Mouse (Mus musculus) embryo, embryonic 10 days (tissue): Measurements from ENCODE around the gene Cyth3.

Source experiments
- DNase-seq: peaks from one replicate; pipeline ENCODE4 v3.0.0-alpha.2; 2015; ENCODE audit warnings: low spot score

Gene Cyth3

GRCm38 (mm10) chr5:143706822-143707200 lies 84.6 kb downstream of the Cyth3 start:
- DNase-seq: no peak

- peak; percentile 89 for DNase-seq
Observed at GRCm38 (mm10) chr5:143711326-143711725, 89.1 kb downstream of the Cyth3 start.

- DNase-seq: no peak
Observed at GRCm38 (mm10) chr5:143712011-143712800, 90.0 kb downstream of the Cyth3 start.

GRCm38 (mm10) chr5:143721962-143722361 lies 99.7 kb downstream of the Cyth3 start:
- no peak for DNase-seq

GRCm38 (mm10) chr5:143730915-143731314 lies 108.7 kb downstream of the Cyth3 start:
- DNase-seq: no peak

GRCm38 (mm10) chr5:143731483-143732112 lies 109.4 kb downstream of the Cyth3 start:
- peak; percentile 8 for DNase-seq

GRCm38 (mm10) chr5:143732180-143732891 lies 110.1 kb downstream of the Cyth3 start, which contains the start of gene Usp42:
Gene Usp42, minus strand, starts transcription at chr5:143732280.
- peak; percentile 97 for DNase-seq

- no peak for DNase-seq
Observed at GRCm38 (mm10) chr5:143749630-143750208, 127.5 kb downstream of the Cyth3 start.

- DNase-seq: no peak
Observed at GRCm38 (mm10) chr5:143755529-143756141, 133.4 kb downstream of the Cyth3 start.

GRCm38 (mm10) chr5:143757755-143758443 lies 135.7 kb downstream of the Cyth3 start:
- peak; percentile 92 for DNase-seq

- DNase-seq: no peak
Observed at GRCm38 (mm10) chr5:143759554-143759953, 137.3 kb downstream of the Cyth3 start.
